In genomic region chr9:110655651-110656007, GRCm38 (mm10) we compare ENCODE assay signal across 8 mouse cellular contexts. TPM values are rescaled to one million over a fixed set of nuclear protein-coding genes. Genes with fewer than 3 reads are reported as not detected.
DNase-seq lines count a peak whose midpoint lies in the region; ATAC-seq and TF ChIP-seq lines count a peak whose summit lies in the region.

No protein-coding gene starts in this region.

- TF ChIP-seq CTCF in kidney, adult 2 months (conservative IDR thresholded peaks at IDR 0.05; ENCODE audit: insufficient read depth, insufficient read length, low read depth, low read length): no peak
- no peak for TF ChIP-seq CTCF in bone marrow macrophage, adult 2 months (IDR thresholded peaks at IDR 0.05; ENCODE audit: low read depth, low read length)

- peaks cover 37% of the 10 kb centered on the region for H3K4me1 ChIP-seq in kidney, adult 2 months (ENCODE audit: control insufficient read depth, insufficient read depth, low read length)
- peaks cover 46% of the 10 kb centered on the region for H3K4me1 ChIP-seq in bone marrow macrophage, adult 2 months (ENCODE audit: control insufficient read depth, insufficient read depth, low read length)
- H3K4me1 ChIP-seq in hindbrain, embryonic 13.5 days (replicated peaks): peaks cover 61% of the 10 kb centered on the region
- peaks cover 30% of the 10 kb centered on the region for H3K4me1 ChIP-seq in midbrain, embryonic 14.5 days (ENCODE audit: control insufficient read depth, insufficient read depth, low read length)

- peak overlapping the region; percentile 73 for H3K4me2 ChIP-seq in hindbrain, embryonic 13.5 days
- H3K4me2 ChIP-seq in midbrain, embryonic 14.5 days (ENCODE audit: low read length): peak overlapping the region; percentile 69

- H3K9ac ChIP-seq in hindbrain, embryonic 13.5 days: peak overlapping the region; percentile 80
- H3K9ac ChIP-seq in midbrain, embryonic 14.5 days (replicated peaks; ENCODE audit: low read length): peak overlapping the region; percentile 40

- peak; percentile 1; the same call in 1 of the 2 replicates for ATAC-seq in hindbrain, embryonic 13.5 days (ENCODE audit: low FRiP score)
- ATAC-seq in midbrain, embryonic 14.5 days (ENCODE audit: low FRiP score, low TSS enrichment): no peak

- H3K27me3 ChIP-seq in kidney, adult 2 months (replicated peaks; ENCODE audit: control insufficient read depth, insufficient read depth, low read length): no peaks in the 10 kb centered on the region
- H3K27me3 ChIP-seq in hindbrain, embryonic 13.5 days: peaks cover 32% of the 10 kb centered on the region
- H3K27me3 ChIP-seq in midbrain, embryonic 14.5 days (ENCODE audit: control insufficient read depth, insufficient read depth, low read length): peaks cover 12% of the 10 kb centered on the region; the same call in 1 of the 2 replicates

- no peaks in the 10 kb centered on the region for H3K9me3 ChIP-seq in hindbrain, embryonic 13.5 days
- H3K9me3 ChIP-seq in midbrain, embryonic 14.5 days (ENCODE audit: control insufficient read depth, low read length): no peaks in the 10 kb centered on the region

- 76% methylated on average over 10 of the region's 10 CpGs for WGBS in kidney, adult 2 months
- 84% methylated on average over 10 of the region's 10 CpGs for WGBS in hindbrain, embryonic 13.5 days
- WGBS in midbrain, embryonic 14.5 days: 83% methylated on average over 10 of the region's 10 CpGs

- TF ChIP-seq POLR2A in kidney, adult 2 months (IDR thresholded peaks at IDR 0.05; ENCODE audit: low read depth, low read length): no peak
- no peak for TF ChIP-seq POLR2A in bone marrow macrophage, adult 2 months (IDR thresholded peaks at IDR 0.05; ENCODE audit: borderline replicate concordance, low read depth, low read length)

- DNase-seq in kidney, adult 2 months: no peak
- DNase-seq in kidney, postnatal 4 days: no peak
- DNase-seq in midbrain, embryonic 14.5 days: no peak
- no peak for DNase-seq in adrenal gland, adult 8-10 months
- DNase-seq in right cerebral cortex, postnatal 4 days: no peak
- no peak for DNase-seq in spleen, postnatal 36 days (ENCODE audit: low spot score in 2 of 2)

- no peaks in the 10 kb centered on the region for H3K36me3 ChIP-seq in kidney, adult 2 months (ENCODE audit: control insufficient read depth, insufficient read depth, low read length)
- no peaks in the 10 kb centered on the region for H3K36me3 ChIP-seq in hindbrain, embryonic 13.5 days
- no peaks in the 10 kb centered on the region for H3K36me3 ChIP-seq in midbrain, embryonic 14.5 days (ENCODE audit: control insufficient read depth, insufficient read depth, low read length)

- 0 out of 2 replicates have a peak overlapping the region, but pooled peaks have one; percentile 9 for H3K4me3 ChIP-seq in kidney, adult 2 months (ENCODE audit: insufficient read depth, low read depth, low read length)
- peak overlapping the region; percentile 79 for H3K4me3 ChIP-seq in bone marrow macrophage, adult 2 months (ENCODE audit: insufficient read depth, low read length)
- H3K4me3 ChIP-seq in hindbrain, embryonic 13.5 days: peak overlapping the region; percentile 64
- peak overlapping the region; percentile 58 for H3K4me3 ChIP-seq in midbrain, embryonic 14.5 days (replicated peaks; ENCODE audit: low read depth, low read length)

- H3K27ac ChIP-seq in kidney, adult 2 months (ENCODE audit: insufficient read depth, low read depth, low read length): peak overlapping the region; percentile 64
- no peak overlapping the region for H3K27ac ChIP-seq in bone marrow macrophage, adult 2 months (ENCODE audit: insufficient read depth, low read depth, low read length)
- H3K27ac ChIP-seq in hindbrain, embryonic 13.5 days: peak overlapping the region; percentile 94
- peak overlapping the region; percentile 89 for H3K27ac ChIP-seq in midbrain, embryonic 14.5 days (replicated peaks; ENCODE audit: low read depth, low read length)

RNA-seq across cellular contexts. Expression of gene Ccdc12, which starts 0.7 kb away (rescaled TPM):
- 95.9 and 125 TPM in 2 replicates for polyA plus RNA-seq in kidney, adult 2 months (2012; rRNA removed)
- 134 and 143 TPM in 2 replicates for polyA plus RNA-seq in bone marrow macrophage, adult 2 months (2012; ENCODE audit: insufficient read depth, insufficient read length, missing spikeins)
- 122 TPM in 2 replicates for polyA plus RNA-seq in hindbrain, embryonic 13.5 days (2015; fragmentation: Nextera tagmentation; extraction: Ambion mirVana)
- polyA plus RNA-seq in midbrain, embryonic 14.5 days (2014; fragmentation: Nextera tagmentation; extraction: Ambion mirVana): 106 and 122 TPM in 2 replicates
- 10 to 100 TPM; 62.7 to 77.9 (median 68.5) TPM for total RNA-seq in adrenal gland, adult 8-10 months (2022)

RNA-seq across cellular contexts. Expression of gene Nbeal2, which starts 1.7 kb away (rescaled TPM):
- polyA plus RNA-seq in kidney, adult 2 months (2012; rRNA removed): 41.6 and 49.2 TPM in 2 replicates
- 50.4 and 51.9 TPM in 2 replicates for polyA plus RNA-seq in bone marrow macrophage, adult 2 months (2012; ENCODE audit: insufficient read depth, insufficient read length, missing spikeins)
- 2.4 TPM in 2 replicates for polyA plus RNA-seq in hindbrain, embryonic 13.5 days (2015; fragmentation: Nextera tagmentation; extraction: Ambion mirVana)
- 3.6 and 5.3 TPM in 2 replicates for polyA plus RNA-seq in midbrain, embryonic 14.5 days (2014; fragmentation: Nextera tagmentation; extraction: Ambion mirVana)
- 10 to 100 TPM in 2 of 4 experiments, 1 to 10 TPM in 2; 7.7 to 18.1 (median 13.1) TPM for total RNA-seq in adrenal gland, adult 8-10 months (2022)

RNA-seq across cellular contexts. Expression of gene Nradd, which starts 31.4 kb away (rescaled TPM):
- 4.3 and 6.2 TPM in 2 replicates for polyA plus RNA-seq in kidney, adult 2 months (2012; rRNA removed)
- 6.8 and 10.0 TPM in 2 replicates for polyA plus RNA-seq in bone marrow macrophage, adult 2 months (2012; ENCODE audit: insufficient read depth, insufficient read length, missing spikeins)
- 34.9 and 38.0 TPM in 2 replicates for polyA plus RNA-seq in hindbrain, embryonic 13.5 days (2015; fragmentation: Nextera tagmentation; extraction: Ambion mirVana)
- polyA plus RNA-seq in midbrain, embryonic 14.5 days (2014; fragmentation: Nextera tagmentation; extraction: Ambion mirVana): 22.2 and 33.7 TPM in 2 replicates
- 10 to 100 TPM; 15.5 to 19.1 (median 16.3) TPM for total RNA-seq in adrenal gland, adult 8-10 months (2022)

Comparison
In these comparisons a context has a peak if more than half of its experiments do, and no peak if none do; other contexts are left out.
1. H3K4me3 ChIP-seq: peak in every context shown above with its lines; median percentile 79 in bone marrow macrophage, adult 2 months; 64 in hindbrain, embryonic 13.5 days; 58 in midbrain, embryonic 14.5 days; 9 in kidney, adult 2 months.